Mouse (Mus musculus): ENCODE measurements around the gene Hdac9. TPM values are rescaled to one million over a fixed set of nuclear protein-coding genes. Genes with fewer than 3 reads are reported as not detected.

Hdac9 gene
- total RNA-seq, 4 experiments from 2014 or later = 3.6 to 6.6 (median 5.9) TPM

DNA sequence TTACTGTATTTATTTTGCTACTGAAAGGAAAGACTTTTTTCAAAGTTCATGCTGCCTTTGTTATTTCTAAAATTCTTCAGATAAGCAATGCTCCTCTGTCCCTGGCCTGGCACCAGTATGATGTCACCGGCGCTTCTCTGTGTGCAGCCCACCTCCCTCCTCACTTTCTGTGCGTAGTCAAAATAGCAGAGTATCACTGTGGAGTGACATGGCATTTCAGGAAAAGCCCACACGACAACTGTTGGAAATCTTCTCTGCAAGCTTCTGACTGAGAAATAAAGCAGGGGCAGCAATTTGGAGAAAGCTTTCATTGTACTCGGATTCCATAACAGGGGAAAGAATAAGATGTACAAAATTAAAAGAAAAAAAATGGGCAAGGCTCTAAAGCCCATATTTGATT is 302.1 kb downstream of the Hdac9 start:
- no peak for DNase-seq (ENCODE audit: low spot score in 2 of 2)

DNA sequence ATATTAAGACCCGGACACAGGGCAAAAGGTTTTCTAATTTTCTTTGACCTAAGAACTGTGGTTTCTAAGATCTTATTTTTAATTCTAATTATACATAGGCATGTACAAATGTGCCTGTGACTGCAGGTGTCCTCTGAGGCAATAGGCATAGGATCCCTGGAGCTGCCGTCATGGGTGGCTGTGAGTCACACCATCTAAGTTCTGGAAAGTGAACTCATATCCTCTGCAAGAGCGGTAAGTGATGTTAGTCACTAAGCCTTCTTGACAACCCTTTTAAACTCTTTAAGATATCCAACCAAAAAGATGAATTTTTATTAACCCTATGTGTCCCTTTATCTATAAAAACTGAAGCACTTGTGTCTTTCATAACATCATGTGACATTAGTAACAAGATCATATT is 304.4 kb downstream of the Hdac9 start:
- DNase-seq (ENCODE audit: low spot score in 2 of 2) = no peak

DNA sequence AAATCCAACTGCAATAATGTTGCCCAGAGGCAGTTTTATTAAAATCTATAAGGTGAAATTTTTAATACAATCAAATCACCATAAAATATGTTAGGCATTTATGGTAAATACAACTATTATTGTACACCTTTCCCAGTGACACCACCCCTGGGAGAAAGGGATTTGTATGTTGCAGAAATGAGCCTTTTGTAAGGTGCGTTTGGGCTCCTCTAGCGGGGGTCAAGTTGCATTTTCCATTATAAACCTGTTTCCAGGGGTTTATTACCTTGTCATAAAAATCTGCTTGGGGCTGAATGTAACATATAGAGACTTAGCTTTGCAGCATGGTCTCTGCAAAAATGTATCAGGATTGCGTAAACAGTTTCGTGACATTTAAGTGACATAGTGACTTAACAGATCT is 312.4 kb downstream of the Hdac9 start:
- DNase-seq (ENCODE audit: low spot score in 2 of 2) = no peak

GRCm38 (mm10) chr12:34594167-34594793 is 322.6 kb downstream of the Hdac9 start:
- no peak for DNase-seq (ENCODE audit: low spot score in 2 of 2)

- no peak for DNase-seq (ENCODE audit: low spot score in 2 of 2)
Observed at GRCm38 (mm10) chr12:34587171-34587570, 329.7 kb downstream of the Hdac9 start.

DNA sequence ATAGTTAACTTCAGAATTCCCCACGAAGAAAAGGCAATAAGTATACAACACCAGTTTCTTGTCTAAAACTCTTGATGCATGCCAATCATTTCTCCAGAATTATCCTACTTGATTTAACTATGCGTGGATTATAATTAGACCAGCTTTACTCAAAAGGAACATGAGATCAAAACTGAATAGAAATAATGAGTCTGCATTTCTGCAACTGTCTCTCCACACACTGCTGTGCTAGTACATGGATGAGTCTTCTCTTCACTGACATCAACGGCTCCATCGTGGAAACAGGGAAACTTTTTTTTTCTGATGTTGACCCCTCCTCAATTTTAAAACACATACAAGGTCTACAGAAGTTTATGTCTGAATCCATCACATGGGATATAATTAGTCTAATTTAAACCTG is 334.4 kb downstream of the Hdac9 start:
- no peak for DNase-seq (ENCODE audit: low spot score in 2 of 2)

DNA sequence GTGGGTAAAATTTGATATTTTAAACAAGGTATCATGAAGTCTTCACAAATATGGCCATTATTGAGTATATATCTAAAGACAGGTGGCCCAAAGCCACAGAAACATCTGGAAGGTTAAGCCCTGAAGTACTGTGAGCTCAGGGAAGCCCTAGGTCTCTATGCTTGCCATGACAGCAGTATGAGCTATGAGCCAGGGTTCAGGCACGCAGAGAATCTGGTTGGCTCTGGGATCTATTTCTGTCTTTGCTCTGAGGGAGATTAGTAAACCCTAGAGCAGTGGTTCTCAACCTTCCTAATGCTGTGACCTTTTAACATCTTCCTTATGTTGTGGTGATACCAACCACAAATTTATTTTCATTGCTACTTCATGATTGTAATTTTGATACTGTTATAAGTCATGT is 337.7 kb downstream of the Hdac9 start:
- no peak for DNase-seq (ENCODE audit: low spot score in 2 of 2)

DNA sequence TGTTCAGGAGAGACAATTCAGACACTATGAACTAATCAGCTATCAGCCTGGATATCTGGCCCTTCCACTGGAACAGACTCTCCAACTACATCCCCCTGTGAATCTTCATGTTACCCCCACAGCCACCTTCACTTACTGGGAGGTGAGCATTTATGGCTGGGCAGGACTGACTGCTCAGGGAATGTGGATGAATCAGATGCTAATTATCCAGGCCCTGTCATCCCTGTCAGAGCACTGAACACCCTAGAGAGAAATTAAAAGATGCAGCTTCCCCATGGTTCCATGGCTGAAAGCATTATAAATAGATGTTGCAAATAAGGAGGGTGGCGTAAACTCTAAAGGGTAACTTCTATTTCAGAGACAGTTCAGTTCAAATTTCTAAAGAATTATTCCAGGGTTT is 345.8 kb downstream of the Hdac9 start:
- DNase-seq (ENCODE audit: low spot score in 2 of 2) = no peak

GRCm38 (mm10) chr12:34569472-34569871 is 347.4 kb downstream of the Hdac9 start:
- DNase-seq (ENCODE audit: low spot score in 2 of 2) = no peak

DNA sequence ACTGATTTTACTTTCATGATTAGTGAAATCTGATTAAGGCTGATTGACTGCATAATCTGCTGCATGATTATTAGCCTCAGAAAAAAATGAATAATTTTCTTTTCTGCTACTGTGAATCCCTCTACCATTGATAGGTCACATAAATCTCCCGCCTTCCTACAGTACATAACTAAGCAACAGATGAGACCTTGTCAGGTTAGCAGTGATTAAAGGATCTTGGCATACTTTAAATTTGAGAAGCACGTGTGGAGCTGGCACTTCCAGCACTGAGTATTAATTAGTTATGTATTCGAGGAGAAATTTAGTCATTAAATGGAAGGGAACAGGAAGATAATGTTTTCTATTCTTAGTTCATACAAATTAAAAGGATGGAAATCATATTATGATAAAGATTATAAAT is 347.8 kb downstream of the Hdac9 start:
- DNase-seq (ENCODE audit: low spot score in 2 of 2) = no peak

GRCm38 (mm10) chr12:34562331-34562730 is 354.6 kb downstream of the Hdac9 start:
- DNase-seq (ENCODE audit: low spot score in 2 of 2) = no peak

GRCm38 (mm10) chr12:34559001-34559400 is 357.9 kb downstream of the Hdac9 start:
- no peak for DNase-seq (ENCODE audit: low spot score in 2 of 2)

DNA sequence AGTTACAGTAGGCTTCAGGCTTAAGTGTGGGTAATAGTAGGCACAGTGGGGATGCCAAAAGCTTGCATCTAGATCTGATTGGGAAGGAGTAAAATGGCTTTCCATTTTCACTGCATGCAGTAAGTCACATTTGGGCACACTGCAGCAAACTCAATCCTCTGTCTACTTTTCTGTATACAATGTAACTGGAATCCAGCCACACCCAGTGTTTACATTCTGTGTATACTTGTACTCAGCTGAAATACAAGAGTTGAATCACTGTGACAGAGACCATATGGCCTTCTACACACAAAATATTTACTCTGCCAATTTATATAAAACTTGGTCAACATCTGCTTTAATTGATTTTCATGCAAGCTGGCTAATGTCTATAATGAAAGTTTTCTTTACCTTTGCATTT is 362.1 kb downstream of the Hdac9 start:
- DNase-seq (ENCODE audit: low spot score in 2 of 2) = no peak

DNA sequence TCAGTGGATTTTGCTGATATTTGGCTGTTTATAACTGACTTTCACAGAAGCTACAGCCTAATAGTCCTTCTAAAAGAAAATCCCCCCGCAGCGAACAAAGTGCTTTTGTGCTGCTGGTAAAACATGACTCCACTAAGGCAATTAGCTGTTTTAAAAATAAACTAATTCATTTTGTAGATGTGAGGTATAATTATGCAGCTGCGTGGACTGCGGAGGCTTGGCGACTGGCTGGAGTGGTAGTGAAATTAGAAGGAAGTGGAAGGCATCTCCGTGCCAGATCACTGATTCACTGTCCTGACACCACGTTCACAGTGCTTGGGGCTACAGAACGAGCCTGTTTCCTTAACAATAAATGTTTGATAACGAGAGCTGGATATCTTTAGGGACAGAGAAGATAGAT is 366.6 kb downstream of the Hdac9 start:
- DNase-seq (ENCODE audit: low spot score in 2 of 2) = no peak

DNA sequence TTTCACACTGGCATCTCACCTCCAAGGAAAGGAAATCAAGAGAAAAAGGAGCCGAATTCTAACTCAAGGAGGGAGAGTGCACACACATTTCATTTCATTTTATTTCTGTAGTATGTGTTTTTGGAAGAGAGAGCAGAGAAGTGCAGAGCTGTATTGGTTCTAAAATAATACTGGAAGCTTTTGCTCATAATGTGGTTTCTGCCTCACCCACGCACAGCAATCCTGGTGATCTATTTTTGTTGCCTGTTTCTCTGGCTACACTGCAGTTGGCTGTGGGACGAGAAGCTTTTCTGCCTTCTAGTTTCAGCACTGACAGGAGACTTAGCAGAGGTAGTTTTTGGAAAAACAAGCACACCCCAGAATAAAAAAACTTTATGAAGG is 387.7 kb downstream of the Hdac9 start:
- peak in 1 of 2 experiments; percentile 9 for DNase-seq (ENCODE audit: low spot score in 2 of 2)

GRCm38 (mm10) chr12:34528201-34529164 is 388.4 kb downstream of the Hdac9 start:
- DNase-seq (ENCODE audit: low spot score in 2 of 2) = no peak

- no peak for DNase-seq (ENCODE audit: low spot score in 2 of 2)
Observed at GRCm38 (mm10) chr12:34527761-34528160, 389.1 kb downstream of the Hdac9 start.

DNA sequence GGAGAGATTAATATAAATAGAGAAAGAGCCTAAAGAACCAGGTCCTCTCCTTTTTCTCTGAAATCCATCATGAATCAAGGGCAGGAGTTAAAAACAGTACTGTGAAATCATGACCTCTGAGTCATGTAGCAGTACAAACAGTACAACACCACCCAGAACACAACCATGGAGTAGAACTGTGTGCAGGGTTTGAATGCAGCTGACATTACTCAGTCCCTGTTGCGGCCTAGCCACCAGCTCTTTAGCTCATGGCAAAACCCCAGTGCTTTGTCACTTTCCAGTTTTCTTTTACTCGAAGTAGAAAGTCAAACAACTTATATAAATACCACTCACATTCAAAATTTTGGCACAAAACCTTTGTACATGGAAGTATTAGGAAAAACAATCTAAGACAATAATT is 395.4 kb downstream of the Hdac9 start:
- no peak for DNase-seq (ENCODE audit: low spot score in 2 of 2)

GRCm38 (mm10) chr12:34516769-34517562 is 399.9 kb downstream of the Hdac9 start:
- DNase-seq (ENCODE audit: low spot score in 2 of 2) = peak in 1 of 2 experiments; percentile 9

DNA sequence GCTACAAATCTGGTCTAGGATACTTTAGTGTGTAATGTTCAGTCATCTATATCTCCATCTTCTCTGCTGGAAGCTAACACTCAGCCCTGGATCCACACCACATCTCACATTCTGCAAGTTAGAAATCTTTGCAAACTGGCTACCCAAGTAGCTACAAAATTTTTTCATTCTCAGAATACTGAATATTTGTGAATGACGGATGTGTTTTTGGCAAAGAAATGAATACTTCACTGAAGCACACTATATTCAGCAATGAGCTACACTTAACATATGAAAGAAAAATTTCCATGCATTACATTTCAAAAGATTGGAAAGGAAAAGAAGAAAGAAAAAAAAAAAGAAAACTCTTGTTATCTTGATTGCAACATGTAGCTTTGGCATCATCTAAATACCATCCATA is 410.6 kb downstream of the Hdac9 start:
- no peak for DNase-seq (ENCODE audit: low spot score in 2 of 2)

DNA sequence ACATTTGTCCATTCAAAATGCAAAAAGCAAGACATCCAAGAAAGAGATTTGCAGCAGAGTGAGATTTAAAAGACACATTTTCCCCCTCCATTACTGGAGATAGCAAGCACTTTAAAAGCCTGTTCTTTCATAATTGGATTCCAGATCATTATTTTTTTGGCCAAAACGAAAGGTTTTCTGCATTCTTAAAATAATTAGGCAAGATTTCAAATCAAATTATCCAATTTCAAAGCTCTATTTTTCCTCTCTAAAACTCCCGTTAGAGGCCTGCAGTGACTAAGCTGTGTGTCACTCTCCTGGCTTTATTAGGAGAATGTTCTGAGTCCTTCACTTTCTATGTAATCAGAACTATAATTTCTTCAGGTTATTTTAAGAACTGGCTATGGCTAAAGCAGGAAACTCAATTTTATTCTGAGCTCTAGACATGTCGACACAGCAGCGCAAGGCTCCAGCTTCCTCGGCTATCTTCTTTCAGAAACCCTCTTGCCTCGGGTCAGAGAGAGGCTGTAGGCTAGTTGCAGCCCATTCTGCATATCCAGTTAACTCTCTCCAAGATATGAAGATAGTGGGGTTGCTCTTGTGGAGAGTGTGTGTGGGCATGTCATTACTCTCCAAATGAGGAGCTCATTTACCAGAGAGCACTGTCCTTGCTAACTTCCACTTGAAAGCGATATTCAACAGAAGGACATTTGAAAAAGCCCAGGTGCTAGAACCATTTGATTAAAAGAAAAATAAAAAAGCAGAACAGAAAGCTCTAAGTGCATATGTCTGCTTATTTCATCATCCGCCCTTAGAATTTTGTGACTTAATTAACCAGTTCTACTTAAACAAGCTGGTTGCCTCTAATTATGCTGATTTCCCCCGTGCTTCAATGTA is 417.9 kb downstream of the Hdac9 start:
- DNase-seq (ENCODE audit: low spot score in 2 of 2) = peak; percentile 12 to 35

Data from gastrocnemius, adult 8-10 months (tissue).